Mouse (Mus musculus) intestine, embryonic 16.5 days (tissue): ENCODE measurements at regions not wholly inside any gene's neighbourhood (a gene's known extent, or its start where the extent isn't known, plus 50 kb on each side); places are given as distances from the start of the nearest gene placed in this dataset.

Source experiments
- ATAC-seq: fragments of 200-750 bp; cut with Nextera tagmentation; 2 replicates; pipeline ENCODE4 v1.8.0; 2017; ENCODE audit warnings: moderate TSS enrichment, moderate library complexity
- H3K27ac ChIP-seq: fragments of 300-500 bp; sonication (generic); 2 replicates; pipeline ENCODE4 v1.5.1; 2014; ENCODE audit warnings: mild to moderate bottlenecking, low read length
- H3K27me3 ChIP-seq: fragments of 300-500 bp; sonication (generic); replicated peaks from 2 replicates; pipeline ENCODE4 v1.6.1; 2014; ENCODE audit warnings: low read length, control low read depth, mixed read lengths; ENCODE audit not compliant: control insufficient read depth, insufficient read depth
- H3K36me3 ChIP-seq: fragments of 300-500 bp; sonication (generic); 2 replicates; pipeline ENCODE4 v1.6.1; 2014; ENCODE audit warnings: low read length, control low read depth; ENCODE audit not compliant: control insufficient read depth, insufficient read depth
- H3K4me1 ChIP-seq: fragments of 300-500 bp; sonication (generic); 2 replicates; pipeline ENCODE4 v1.6.1; 2014; ENCODE audit warnings: low read length, control low read depth, mixed read lengths; ENCODE audit not compliant: control insufficient read depth, insufficient read depth
- H3K4me2 ChIP-seq: fragments of 300-500 bp; sonication (generic); 2 replicates; pipeline ENCODE4 v1.6.1; 2014; ENCODE audit warnings: low read depth, low read length, control low read depth
- H3K4me3 ChIP-seq: fragments of 300-500 bp; sonication (generic); 2 replicates; pipeline ENCODE4 v1.5.1; 2014; ENCODE audit warnings: mild to moderate bottlenecking, low read length
- H3K9ac ChIP-seq: fragments of 300-500 bp; sonication (generic); 2 replicates; pipeline ENCODE4 v1.6.1; 2014; ENCODE audit warnings: low read depth, low read length
- H3K9me3 ChIP-seq: fragments of 300-500 bp; sonication (generic); 2 replicates; pipeline ENCODE4 v1.6.1; 2016; ENCODE audit warnings: low read length, control low read depth; ENCODE audit not compliant: control insufficient read depth
- WGBS: fragments of 180-500 bp; shearing (Covaris S2); extraction: QIAGEN DNeasy Blood & Tissue Kit; methylation state at CpG from one replicate; pipeline ENCODE4 v1.1.7; 2014; 5-methylcytosine and 5-hydroxymethylcytosine counted together

GRCm38 (mm10) chr13:45262011-45262410 lies 127.5 kb upstream of the Mylip start:
- Histone ChIP-seq H3K4me2 (no peak overlapping the region), H3K9ac (no peak overlapping the region), H3K36me3 (no peaks in the 10 kb centered on the region), H3K4me3 (no peak overlapping the region), H3K4me1 (no peaks in the 10 kb centered on the region), H3K9me3 (no peaks in the 10 kb centered on the region), H3K27me3 (no peaks in the 10 kb centered on the region), H3K27ac (no peak overlapping the region)
- ATAC-seq = no peak
- 21% methylated on average over 5 of the region's 5 CpGs for WGBS

GRCm38 (mm10) chr13:45266287-45267064 lies 123.1 kb upstream of the Mylip start:
- Histone ChIP-seq H3K4me2 (no peak overlapping the region), H3K9me3 (no peaks in the 10 kb centered on the region), H3K4me1 (no peaks in the 10 kb centered on the region), H3K27me3 (no peaks in the 10 kb centered on the region), H3K36me3 (no peaks in the 10 kb centered on the region), H3K9ac (no peak overlapping the region), H3K4me3 (no peak overlapping the region), H3K27ac (no peak overlapping the region)
- WGBS = 75% methylated on average over 6 of the region's 6 CpGs
- no peak for ATAC-seq

GRCm38 (mm10) chr13:45267446-45267845 lies 122.1 kb upstream of the Mylip start:
- no peaks in the 10 kb centered on the region for H3K27me3 ChIP-seq
- H3K9me3 ChIP-seq = no peaks in the 10 kb centered on the region
- 74% methylated on average over 5 of the region's 5 CpGs for WGBS
- H3K36me3 ChIP-seq = no peaks in the 10 kb centered on the region
- H3K9ac ChIP-seq = no peak overlapping the region
- ATAC-seq = no peak
- no peak overlapping the region for H3K27ac ChIP-seq
- H3K4me1 ChIP-seq = no peaks in the 10 kb centered on the region
- no peak overlapping the region for H3K4me3 ChIP-seq
- no peak overlapping the region for H3K4me2 ChIP-seq

- no peaks in the 10 kb centered on the region for H3K27me3 ChIP-seq
- H3K4me2 ChIP-seq = no peak overlapping the region
- ATAC-seq = no peak
- H3K9ac ChIP-seq = no peak overlapping the region
- no peaks in the 10 kb centered on the region for H3K36me3 ChIP-seq
- 66% methylated on average over 4 of the region's 4 CpGs for WGBS
- H3K4me3 ChIP-seq = no peak overlapping the region
- no peaks in the 10 kb centered on the region for H3K9me3 ChIP-seq
- no peak overlapping the region for H3K27ac ChIP-seq
- H3K4me1 ChIP-seq = no peaks in the 10 kb centered on the region
These were observed 121.6 kb upstream of the Mylip start for GRCm38 (mm10) chr13:45267906-45268305.

GRCm38 (mm10) chr13:45274261-45274884 lies 115.2 kb upstream of the Mylip start:
- H3K9ac ChIP-seq = no peak overlapping the region
- H3K27ac ChIP-seq = no peak overlapping the region
- H3K4me3 ChIP-seq = no peak overlapping the region
- no peak overlapping the region for H3K4me2 ChIP-seq
- no peaks in the 10 kb centered on the region for H3K4me1 ChIP-seq
- H3K36me3 ChIP-seq = no peaks in the 10 kb centered on the region
- ATAC-seq = peak; percentile 64
- H3K9me3 ChIP-seq = no peaks in the 10 kb centered on the region
- WGBS = 47% methylated on average over 8 of the region's 8 CpGs
- no peaks in the 10 kb centered on the region for H3K27me3 ChIP-seq

- Histone ChIP-seq H3K27ac (no peak overlapping the region), H3K4me3 (no peak overlapping the region), H3K4me2 (no peak overlapping the region), H3K36me3 (no peaks in the 10 kb centered on the region), H3K9ac (no peak overlapping the region), H3K4me1 (no peaks in the 10 kb centered on the region), H3K27me3 (no peaks in the 10 kb centered on the region), H3K9me3 (no peaks in the 10 kb centered on the region)
- ATAC-seq = no peak
- 63% methylated on average over 5 of the region's 5 CpGs for WGBS
These were observed 114.2 kb upstream of the Mylip start for GRCm38 (mm10) chr13:45275391-45275790.

GRCm38 (mm10) chr13:45277842-45278416 lies 111.6 kb upstream of the Mylip start:
- H3K4me3 ChIP-seq = no peak overlapping the region
- no peaks in the 10 kb centered on the region for H3K4me1 ChIP-seq
- no peak for ATAC-seq
- no peak overlapping the region for H3K9ac ChIP-seq
- no peak overlapping the region for H3K27ac ChIP-seq
- no peaks in the 10 kb centered on the region for H3K27me3 ChIP-seq
- H3K4me2 ChIP-seq = no peak overlapping the region
- H3K9me3 ChIP-seq = no peaks in the 10 kb centered on the region
- H3K36me3 ChIP-seq = no peaks in the 10 kb centered on the region
- 60% methylated on average over 7 of the region's 7 CpGs for WGBS

- H3K4me1 ChIP-seq = no peaks in the 10 kb centered on the region
- WGBS = 77% methylated on average over 8 of the region's 8 CpGs
- no peak overlapping the region for H3K4me2 ChIP-seq
- H3K4me3 ChIP-seq = no peak overlapping the region
- no peak overlapping the region for H3K27ac ChIP-seq
- H3K36me3 ChIP-seq = no peaks in the 10 kb centered on the region
- H3K9ac ChIP-seq = no peak overlapping the region
- no peak for ATAC-seq
- no peaks in the 10 kb centered on the region for H3K27me3 ChIP-seq
- H3K9me3 ChIP-seq = no peaks in the 10 kb centered on the region
These were observed 108.4 kb upstream of the Mylip start for GRCm38 (mm10) chr13:45281106-45281505.

- Histone ChIP-seq H3K9me3 (no peaks in the 10 kb centered on the region), H3K27ac (no peak overlapping the region), H3K36me3 (no peaks in the 10 kb centered on the region), H3K4me3 (no peak overlapping the region), H3K4me1 (no peaks in the 10 kb centered on the region), H3K9ac (no peak overlapping the region), H3K27me3 (no peaks in the 10 kb centered on the region), H3K4me2 (no peak overlapping the region)
- ATAC-seq = no peak
- 89% methylated on average over 2 of the region's 2 CpGs for WGBS
These were observed 102.9 kb upstream of the Mylip start for GRCm38 (mm10) chr13:45286651-45287050.
